Mouse (Mus musculus) MEL (cell line): Measurements from ENCODE around the gene Mark4. TPM values are rescaled to one million over a fixed set of nuclear protein-coding genes. Genes with fewer than 3 reads are reported as not detected.

Experiments
- DNase-seq: peaks from one replicate; pipeline ENCODE4 v3.0.0; 2011; ENCODE audit warnings: low read depth, low spot score
- H3K27ac ChIP-seq: 2 replicates; pipeline ENCODE4 v1.5.1; 2012; ENCODE audit warnings: low read depth, mild to moderate bottlenecking, control low read depth, low read length, moderate library complexity; ENCODE audit not compliant: control insufficient read depth
- H3K27me3 ChIP-seq, 2 experiments: fragments of 150-350 bp in 1 of 2; sonication (generic) in 1 of 2; 2 replicates each; pipeline ENCODE4 v1.6.1; 2012; ENCODE audit warnings: low read length in 2 of 2, mild to moderate bottlenecking in 2 of 2, improper control_type of control experiment in 1 of 2, moderate library complexity in 1 of 2; ENCODE audit not compliant: insufficient read depth in 2 of 2, control insufficient read depth in 1 of 2
- H3K36me3 ChIP-seq, 2 experiments: 2 replicates each; pipeline ENCODE4 v1.6.1; 2012 to 2014; ENCODE audit warnings: low read length in 2 of 2, improper control_type of control experiment in 1 of 2, inconsistent platforms in 1 of 2, mild to moderate bottlenecking in 1 of 2; ENCODE audit not compliant: insufficient read depth in 2 of 2, control insufficient read depth in 1 of 2
- H3K4me1 ChIP-seq, 2 experiments: fragments of 150-350 bp in 1 of 2; sonication (generic) in 1 of 2; 2 replicates each; pipeline ENCODE4 v1.6.1; 2012; ENCODE audit warnings: low read length in 2 of 2, improper control_type of control experiment in 1 of 2, mild to moderate bottlenecking in 1 of 2; ENCODE audit not compliant: insufficient read depth in 2 of 2, control insufficient read depth in 1 of 2
- H3K4me3 ChIP-seq, 2 experiments: fragments of 150-350 bp in 1 of 2; sonication (generic) in 1 of 2; 2 replicates each; pipeline ENCODE4 v1.5.1; 2012; ENCODE audit warnings: low read depth in 2 of 2, low read length in 2 of 2, mild to moderate bottlenecking in 2 of 2, moderate library complexity in 2 of 2, control low read depth in 1 of 2, improper control_type of control experiment in 1 of 2; ENCODE audit not compliant: control insufficient read depth in 1 of 2, insufficient read depth in 1 of 2
- H3K79me2 ChIP-seq: 2 replicates; pipeline ENCODE4 v1.6.1; 2012; ENCODE audit warnings: mild to moderate bottlenecking, low read length, moderate library complexity; ENCODE audit not compliant: control insufficient read depth, poor library complexity, insufficient read depth
- H3K9ac ChIP-seq: 2 replicates; pipeline ENCODE4 v1.6.1; 2012; ENCODE audit warnings: low read depth, mild to moderate bottlenecking, control low read depth, low read length, moderate library complexity; ENCODE audit not compliant: control insufficient read depth, poor library complexity, severe bottlenecking
- H3K9me3 ChIP-seq: fragments of 150-350 bp; sonication (generic); replicated peaks from 2 replicates; pipeline ENCODE4 v1.6.1; 2012; ENCODE audit warnings: mild to moderate bottlenecking, low read length, improper control_type of control experiment, moderate library complexity; ENCODE audit not compliant: insufficient read depth
- ELF1 ChIP-seq: IDR thresholded peaks from 2 replicates; pipeline ENCODE4 v1.6.1; 2014; ENCODE audit warnings: low read depth, mild to moderate bottlenecking, inconsistent platforms, low read length, improper control_type of control experiment, moderate library complexity
- EP300 ChIP-seq, 2 experiments: IDR thresholded peaks; 2 replicates each; pipeline ENCODE4 v1.6.1; 2011; ENCODE audit warnings: improper control_type of control experiment in 2 of 2, low read length in 2 of 2, low read depth in 1 of 2, mild to moderate bottlenecking in 1 of 2
- ETS1 ChIP-seq: IDR thresholded peaks from 2 replicates; pipeline ENCODE4 v1.6.1; 2012; ENCODE audit warnings: low read depth, mild to moderate bottlenecking, inconsistent platforms, low read length, improper control_type of control experiment, moderate library complexity
- GABPA ChIP-seq: IDR thresholded peaks from 2 replicates; pipeline ENCODE4 v1.6.1; 2012; ENCODE audit warnings: low read depth, mild to moderate bottlenecking, inconsistent platforms, low read length, improper control_type of control experiment, moderate library complexity
- GATA1 ChIP-seq: IDR thresholded peaks from 2 replicates; pipeline ENCODE4 v1.6.1; 2011; ENCODE audit warnings: low read depth, low read length, improper control_type of control experiment
- HCFC1 ChIP-seq: IDR thresholded peaks from 2 replicates; pipeline ENCODE4 v1.6.1; 2012; ENCODE audit warnings: low read depth, mild to moderate bottlenecking, inconsistent platforms, low read length, improper control_type of control experiment, moderate library complexity
- JUND ChIP-seq: IDR thresholded peaks from 2 replicates; pipeline ENCODE4 v1.6.1; 2011; ENCODE audit warnings: low read depth, mild to moderate bottlenecking, improper control_type of control experiment, low read length
- KAT2A ChIP-seq: conservative IDR thresholded peaks from 2 replicates; pipeline ENCODE4 v1.6.1; 2012; ENCODE audit warnings: low read depth, low read length, improper control_type of control experiment, inconsistent platforms
- MAX ChIP-seq: IDR thresholded peaks from 2 replicates; pipeline ENCODE4 v1.6.1; 2011; ENCODE audit warnings: low read length, improper control_type of control experiment
- MAZ ChIP-seq: IDR thresholded peaks from 2 replicates; pipeline ENCODE4 v1.6.1; 2012; ENCODE audit warnings: low read depth, mild to moderate bottlenecking, inconsistent platforms, low read length, improper control_type of control experiment
- MXI1 ChIP-seq: IDR thresholded peaks from 2 replicates; pipeline ENCODE4 v1.6.1; 2011; ENCODE audit warnings: mild to moderate bottlenecking, low read depth, low read length, improper control_type of control experiment
- MYB ChIP-seq: IDR thresholded peaks from 2 replicates; pipeline ENCODE4 v1.6.1; 2011; ENCODE audit warnings: mild to moderate bottlenecking, low read depth, low read length, improper control_type of control experiment
- MYC ChIP-seq: IDR thresholded peaks from 2 replicates; pipeline ENCODE4 v1.6.1; 2011; ENCODE audit warnings: low read depth, mild to moderate bottlenecking, low read length, improper control_type of control experiment, moderate library complexity
- NELFE ChIP-seq: IDR thresholded peaks from 2 replicates; pipeline ENCODE4 v1.6.1; 2011; ENCODE audit warnings: low read depth, low read length, improper control_type of control experiment
- NRF1 ChIP-seq: IDR thresholded peaks from 2 replicates; pipeline ENCODE4 v1.6.1; 2014; ENCODE audit warnings: low read depth, mild to moderate bottlenecking, inconsistent platforms, low read length, improper control_type of control experiment, moderate library complexity; ENCODE audit not compliant: poor library complexity, insufficient read depth, severe bottlenecking
- POLR2A ChIP-seq, 2 experiments: IDR thresholded peaks; 2 replicates each; pipeline ENCODE4 v1.6.1; 2011 to 2012; ENCODE audit warnings: low read length in 2 of 2, mild to moderate bottlenecking in 2 of 2, control low read depth in 1 of 2, improper control_type of control experiment in 1 of 2, low read depth in 1 of 2, moderate library complexity in 1 of 2; ENCODE audit not compliant: control insufficient read depth in 1 of 2, insufficient read depth in 1 of 2, poor library complexity in 1 of 2
- POLR2AphosphoS2 ChIP-seq: IDR thresholded peaks from 2 replicates; pipeline ENCODE4 v1.6.1; 2011; ENCODE audit warnings: low read length, improper control_type of control experiment
- RAD21 ChIP-seq: IDR thresholded peaks from 2 replicates; pipeline ENCODE4 v1.6.1; 2011; ENCODE audit warnings: mild to moderate bottlenecking, low read depth, low read length, improper control_type of control experiment
- SIN3A ChIP-seq: IDR thresholded peaks from 2 replicates; pipeline ENCODE4 v1.6.1; 2012; ENCODE audit warnings: low read length, improper control_type of control experiment, inconsistent platforms
- TAL1 ChIP-seq: IDR thresholded peaks from 2 replicates; pipeline ENCODE4 v1.6.1; 2012; ENCODE audit warnings: mild to moderate bottlenecking, inconsistent platforms, low read length, moderate library complexity, mixed read lengths
- TBP ChIP-seq: IDR thresholded peaks from 2 replicates; pipeline ENCODE4 v1.8.0; 2011; ENCODE audit warnings: low read depth, low read length, improper control_type of control experiment
- TCF12 ChIP-seq: IDR thresholded peaks from 2 replicates; pipeline ENCODE4 v1.6.1; 2014; ENCODE audit warnings: low read depth, mild to moderate bottlenecking, inconsistent platforms, low read length, improper control_type of control experiment, moderate library complexity
- USF1 ChIP-seq: IDR thresholded peaks from 2 replicates; pipeline ENCODE4 v1.6.1; 2014; ENCODE audit warnings: low read depth, mild to moderate bottlenecking, inconsistent platforms, low read length, improper control_type of control experiment, moderate library complexity
- ZKSCAN1 ChIP-seq: IDR thresholded peaks from 2 replicates; pipeline ENCODE4 v1.6.1; 2012; ENCODE audit warnings: low read depth, mild to moderate bottlenecking, inconsistent platforms, low read length, improper control_type of control experiment, moderate library complexity
- ZMIZ1 ChIP-seq: IDR thresholded peaks from 2 replicates; pipeline ENCODE4 v1.6.1; 2012; ENCODE audit warnings: low read depth, mild to moderate bottlenecking, inconsistent platforms, low read length, improper control_type of control experiment, moderate library complexity
- polyA plus RNA-seq, 2 experiments: library from polyadenylated mRNA; stranded (reverse) in 1 of 2; unstranded in 1 of 2; fragments of >175 nt in 1 of 2; fragments of >200 nt in 1 of 2; gene quantifications; 2 replicates each; pipeline versions ENCODE4 v1.2.1 to v1.2.4; 2012; ENCODE audit warnings: low replicate concordance in 2 of 2, low read depth in 1 of 2; ENCODE audit not compliant: insufficient read length in 2 of 2, insufficient read depth in 1 of 2, missing spikeins in 1 of 2
- total RNA-seq: library from RNA; depleted of rRNA; stranded (reverse); fragments of 300-350 nt; gene quantifications from 2 replicates; pipeline ENCODE4 v1.2.3, GENCODE M21; 2012

Mark4 gene
- total and polyA plus RNA-seq, 3 experiments = 4.7 to 18.5 TPM; not detected in 1

DNA sequence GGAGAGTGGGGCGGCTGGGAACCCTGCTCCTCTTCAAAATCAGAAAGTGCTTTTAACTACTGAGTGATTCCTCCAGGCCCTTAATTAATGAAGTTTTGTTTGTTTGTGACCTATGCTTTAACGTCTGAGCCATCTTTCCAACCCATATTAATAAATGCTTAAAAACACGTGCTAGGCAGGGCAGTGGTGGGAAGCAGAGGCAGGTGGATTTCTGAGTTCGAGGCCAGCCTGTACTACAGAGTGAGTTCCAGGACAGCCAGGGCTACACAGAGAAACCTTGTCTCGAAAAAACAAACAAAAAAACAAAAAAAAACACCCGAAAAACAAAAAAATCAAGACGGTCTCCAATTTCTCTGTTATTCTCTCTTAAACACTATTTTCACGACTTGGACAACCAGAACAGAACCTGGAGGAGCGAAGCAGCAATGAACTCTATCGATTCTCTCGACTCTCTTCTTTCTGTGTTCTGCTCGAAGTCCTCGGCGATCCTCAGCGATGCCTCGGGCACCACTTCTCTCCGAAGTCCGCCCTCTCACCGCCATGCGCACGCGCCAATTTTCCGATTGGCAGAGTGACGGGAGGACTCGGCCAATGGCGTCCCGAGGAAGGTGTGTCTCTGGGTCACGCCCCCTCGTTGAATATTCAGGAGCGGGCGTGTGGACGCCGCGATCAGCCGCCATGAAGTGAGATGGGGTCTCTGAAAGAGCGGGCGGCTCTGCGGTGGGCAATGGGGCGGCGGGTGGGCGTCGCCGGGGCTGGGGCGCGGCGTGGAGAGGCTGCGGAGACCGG lies 77.0 kb downstream of the Mark4 start, which contains the start of gene Ercc2:
TSS of gene Ercc2 (plus strand) at position 634 of the 789 bp plus-strand sequence.
- 0 out of 4 replicates have a peak, but pooled peaks of 1 of the 2 experiments have one; percentile 11 for TF ChIP-seq EP300 (IDR thresholded peaks at IDR 0.05; ENCODE audit: low read depth in 1 of 2, low read length in 2 of 2)
- TF ChIP-seq MYC = 0 out of 2 replicates have a peak, but pooled peaks have one; percentile 56
- TF ChIP-seq JUND = no peak
- no peak for TF ChIP-seq MYB
- no peak for TF ChIP-seq MAZ
- peak; percentile 17; the same call in 1 of the 2 replicates for TF ChIP-seq ELF1
- TF ChIP-seq POLR2AphosphoS2 = no peak; the same call in 1 of the 2 replicates
- TF ChIP-seq SIN3A = peak; percentile 98
- peak; percentile 78 for TF ChIP-seq TBP
- no peak for TF ChIP-seq GABPA
- no peak for TF ChIP-seq ZKSCAN1
- TF ChIP-seq KAT2A = no peak; the same call in 1 of the 2 replicates
- peak; percentile 66; the same call in 1 of the 2 replicates for TF ChIP-seq NELFE
- TF ChIP-seq NRF1 = peak; percentile 91
- TF ChIP-seq MXI1 = peak; percentile 87
- no peak for TF ChIP-seq GATA1
- TF ChIP-seq USF1 = peak; percentile 74
- TF ChIP-seq TAL1 = no peak
- peak; percentile 26; the same call in 1 of the 2 replicates for TF ChIP-seq ZMIZ1
- peak; percentile 62 to 74 for TF ChIP-seq POLR2A (IDR thresholded peaks at IDR 0.05; ENCODE audit: control insufficient read depth in 1 of 2, insufficient read depth in 1 of 2, low read depth in 1 of 2, low read length in 2 of 2, poor library complexity in 1 of 2)
- TF ChIP-seq TCF12 = peak; percentile 37; the same call in 1 of the 2 replicates
- no peak for TF ChIP-seq ETS1
- no peak for TF ChIP-seq RAD21
- TF ChIP-seq MAX = peak; percentile 55; the same call in 1 of the 2 replicates
- TF ChIP-seq HCFC1 = peak; percentile 94
- Histone ChIP-seq H3K4me1 (peaks cover 0 to 8% of the 10 kb centered on the region in 2 experiments; a peak in 3 of 4 replicates), H3K9ac (peak within 1 kb of the TSS; percentile 87), H3K9me3 (no peaks in the 10 kb centered on the region), H3K79me2 (peaks cover 17% of the 10 kb centered on the region), H3K4me3 (peak within 1 kb of the TSS; percentile 92 to 93), H3K27me3 (no peaks in the 10 kb centered on the region), H3K36me3 (peaks cover 0 to 8% of the 10 kb centered on the region in 2 experiments; a peak in 2 of 4 replicates), H3K27ac (no peak within 1 kb of the TSS)
- DNase-seq = peak; percentile 99
